In genomic region chr1:106175360-106175759, GRCm38 (mm10) we compare ENCODE assay signal across 13 mouse cellular contexts. TPM values are rescaled to one million over a fixed set of nuclear protein-coding genes. Genes with fewer than 3 reads are reported as not detected.
DNase-seq lines count a peak whose midpoint lies in the region; ATAC-seq and TF ChIP-seq lines count a peak whose summit lies in the region.
"Had no signal": no experiment of that assay in that cellular context is flagged by ENCODE, and none has a peak within 500 bp of the region (broad histone marks: within the 10 kb centered on the region; RNA-seq: fewer than 3 reads in every experiment).

No protein-coding gene starts in this region.

- H3K9ac ChIP-seq in heart, embryonic 14.5 days (ENCODE audit: low read length), result peak overlapping the region; percentile 52; the same call in 1 of the 2 replicates
- peak overlapping the region; percentile 37; the same call in 1 of the 2 replicates for H3K9ac ChIP-seq in forebrain, embryonic 15.5 days (replicated peaks)
- no peak overlapping the region for H3K9ac ChIP-seq in limb, embryonic 14.5 days (ENCODE audit: low read depth, low read length, severe bottlenecking)
- H3K9ac ChIP-seq in liver, postnatal 0 days (replicated peaks), result no peak overlapping the region

- 43% methylated on average over 3 of the region's 3 CpGs for WGBS in heart, embryonic 14.5 days
- WGBS in forebrain, embryonic 15.5 days, result 31% methylated on average over 3 of the region's 3 CpGs
- WGBS in limb, embryonic 14.5 days, result 72% methylated on average over 3 of the region's 3 CpGs
- WGBS in liver, postnatal 0 days (ENCODE audit: insufficient replicate concordance), result 75% methylated on average over 3 of the region's 3 CpGs

- H3K4me3 ChIP-seq in heart, embryonic 14.5 days (ENCODE audit: control insufficient read depth in 1 of 2, insufficient read depth in 1 of 2, low read depth in 1 of 2, low read length in 2 of 2), result peak overlapping the region in 1 of 2 experiments; percentile 96; a peak in 1 of 4 replicates
- H3K4me3 ChIP-seq in cortical plate, adult 2 months (ENCODE audit: insufficient read depth, low read length), result peak overlapping the region; percentile 89
- H3K4me3 ChIP-seq in forebrain, embryonic 15.5 days, result peak overlapping the region; percentile 31
- H3K4me3 ChIP-seq in limb, embryonic 14.5 days (replicated peaks; ENCODE audit: low read length), result no peak overlapping the region; the same call in 1 of the 2 replicates
- H3K4me3 ChIP-seq in liver, postnatal 0 days (ENCODE audit: low read depth, low read length), result no peak overlapping the region

- intact Hi-C loops in heart, postnatal 25 days (cut with DNase I), result loop anchor here (2.0 to 10.0 kb wide), 3 partner anchors 23 to 539 kb away; partner anchors contain the start of gene Bcl2

- H3K4me1 ChIP-seq in heart, embryonic 14.5 days (ENCODE audit: control insufficient read depth in 2 of 2, insufficient read depth in 2 of 2, low read length in 2 of 2), result peaks cover 4 to 34% of the 10 kb centered on the region in 2 experiments; a peak in 3 of 4 replicates
- H3K4me1 ChIP-seq in cortical plate, adult 2 months (ENCODE audit: control insufficient read depth, insufficient read depth, low read length), result peaks cover 1% of the 10 kb centered on the region; the same call in 1 of the 2 replicates
- peaks cover 49% of the 10 kb centered on the region for H3K4me1 ChIP-seq in forebrain, embryonic 15.5 days
- peaks cover 32% of the 10 kb centered on the region for H3K4me1 ChIP-seq in limb, embryonic 14.5 days (ENCODE audit: control insufficient read depth, insufficient read depth, low read length)
- H3K4me1 ChIP-seq in liver, postnatal 0 days (ENCODE audit: insufficient read depth), result peaks cover 15% of the 10 kb centered on the region

- no peak for ATAC-seq in heart, embryonic 14.5 days (ENCODE audit: insufficient number of reproducible peaks, insufficient read depth, low FRiP score, low read depth)
- ATAC-seq in forebrain, embryonic 15.5 days (replicated peaks), result no peak
- no peak for ATAC-seq in limb, embryonic 14.5 days (ENCODE audit: low FRiP score, low read depth)
- no peak for ATAC-seq in liver, postnatal 0 days
- ATAC-seq: CD4-positive, CD25-positive, alpha-beta regulatory T cell, adult 4 months had no signal

- H3K4me2 ChIP-seq in heart, embryonic 14.5 days (ENCODE audit: low read length), result peak overlapping the region; percentile 91
- H3K4me2 ChIP-seq in forebrain, embryonic 15.5 days (replicated peaks), result peak overlapping the region; percentile 61
- 0 out of 2 replicates have a peak overlapping the region, but pooled peaks have one; percentile 17 for H3K4me2 ChIP-seq in limb, embryonic 14.5 days (replicated peaks; ENCODE audit: low read depth, low read length, severe bottlenecking)
- H3K4me2 ChIP-seq in liver, postnatal 0 days (ENCODE audit: low read depth, low read length), result no peak overlapping the region; the same call in 1 of the 2 replicates

- TF ChIP-seq EP300 in liver, postnatal 0 days (IDR thresholded peaks at IDR 0.05; ENCODE audit: low read depth), result no peak

- H3K9me3 ChIP-seq in heart, embryonic 14.5 days (ENCODE audit: control insufficient read depth, low read length), result no peaks in the 10 kb centered on the region
- H3K9me3 ChIP-seq in forebrain, embryonic 15.5 days, result no peaks in the 10 kb centered on the region
- H3K9me3 ChIP-seq in limb, embryonic 14.5 days (ENCODE audit: control insufficient read depth, low read length), result no peaks in the 10 kb centered on the region
- H3K9me3 ChIP-seq in liver, postnatal 0 days (ENCODE audit: low read length), result no peaks in the 10 kb centered on the region

- TF ChIP-seq CTCF in cortical plate, adult 2 months (IDR thresholded peaks at IDR 0.05; ENCODE audit: extremely low read depth, insufficient read depth, low read length), result no peak
- no peak for TF ChIP-seq CTCF in liver, postnatal 0 days (IDR thresholded peaks at IDR 0.05; ENCODE audit: low read depth)

- no peaks in the 10 kb centered on the region for H3K27me3 ChIP-seq in heart, embryonic 14.5 days (ENCODE audit: control insufficient read depth, insufficient read depth, low read length)
- no peaks in the 10 kb centered on the region for H3K27me3 ChIP-seq in forebrain, embryonic 15.5 days
- no peaks in the 10 kb centered on the region for H3K27me3 ChIP-seq in limb, embryonic 14.5 days (ENCODE audit: control insufficient read depth, insufficient read depth, low read length)
- no peaks in the 10 kb centered on the region for H3K27me3 ChIP-seq in liver, postnatal 0 days (ENCODE audit: insufficient read depth, low read length)

- no peak overlapping the region for H3K27ac ChIP-seq in heart, embryonic 14.5 days (replicated peaks in 1 of 2; ENCODE audit: control insufficient read depth in 1 of 2, insufficient read depth in 1 of 2, low read depth in 2 of 2, low read length in 2 of 2)
- no peak overlapping the region for H3K27ac ChIP-seq in cortical plate, adult 2 months (ENCODE audit: insufficient read depth, low read length)
- no peak overlapping the region for H3K27ac ChIP-seq in forebrain, embryonic 15.5 days (replicated peaks)
- no peak overlapping the region for H3K27ac ChIP-seq in limb, embryonic 14.5 days (replicated peaks; ENCODE audit: low read depth, low read length)
- no peak overlapping the region for H3K27ac ChIP-seq in liver, postnatal 0 days (ENCODE audit: low read depth)

- no peak for TF ChIP-seq POLR2A in cortical plate, adult 2 months (IDR thresholded peaks at IDR 0.05; ENCODE audit: extremely low read depth, insufficient read depth, low read length)
- TF ChIP-seq POLR2A in limb, embryonic 14.5 days (IDR thresholded peaks at IDR 0.05; ENCODE audit: borderline replicate concordance, extremely low read depth, insufficient read depth, insufficient read length), result no peak

- no peaks in the 10 kb centered on the region for H3K36me3 ChIP-seq in heart, embryonic 14.5 days (ENCODE audit: control insufficient read depth, insufficient read depth, low read length)
- H3K36me3 ChIP-seq in forebrain, embryonic 15.5 days, result no peaks in the 10 kb centered on the region
- no peaks in the 10 kb centered on the region for H3K36me3 ChIP-seq in limb, embryonic 14.5 days (ENCODE audit: control insufficient read depth, insufficient read depth, low read length)
- no peaks in the 10 kb centered on the region for H3K36me3 ChIP-seq in liver, postnatal 0 days (replicated peaks; ENCODE audit: insufficient read depth, low read length)

- no peak for DNase-seq in heart, postnatal 25 days (ENCODE audit: low spot score)
- no peak for DNase-seq in limb, embryonic 14.5 days (ENCODE audit: low spot score)
- DNase-seq in liver, postnatal 0 days, result no peak
- DNase-seq in layer of hippocampus, postnatal 14 days (ENCODE audit: low spot score in 2 of 2), result no peak
- DNase-seq in urinary bladder, postnatal 14 days (ENCODE audit: low spot score), result no peak
- DNase-seq: cerebellum, postnatal 14 days; gastrocnemius, postnatal 14 days; lung, postnatal 36 days; thymus, adult 18-20 months had no signal

RNA-seq across cellular contexts. Expression of gene Phlpp1, which starts 3.8 kb away (rescaled TPM):
- polyA plus RNA-seq in heart, embryonic 14.5 days (2014; fragmentation: Nextera tagmentation; extraction: Ambion mirVana), result 6.2 and 6.7 TPM in 2 replicates
- total RNA-seq in heart, postnatal 25 days (2021), result 10 to 100 TPM; 15.9 to 19.0 TPM
- 47.1 and 49.8 TPM in 2 replicates for polyA plus RNA-seq in cortical plate, adult 2 months (2012; rRNA removed)
- 8.0 and 8.2 TPM in 2 replicates for polyA plus RNA-seq in forebrain, embryonic 15.5 days (2015; fragmentation: Nextera tagmentation; extraction: Ambion mirVana)
- 9.3 and 10.8 TPM in 2 replicates for polyA plus RNA-seq in limb, embryonic 14.5 days (2012; rRNA removed)
- polyA plus RNA-seq in limb, embryonic 14.5 days (2014; fragmentation: Nextera tagmentation; extraction: Ambion mirVana), result 3.9 and 5.5 TPM in 2 replicates
- 0.73 and 0.86 TPM in 2 replicates for polyA plus RNA-seq in liver, postnatal 0 days (2015; fragmentation: Nextera tagmentation; extraction: Ambion mirVana)
- total RNA-seq in layer of hippocampus, postnatal 14 days (2021), result 10 to 100 TPM; 65.9 to 67.9 TPM

Comparison
In these comparisons a context has a peak if more than half of its experiments do, and no peak if none do; other contexts are left out.
1. H3K4me3 ChIP-seq: peak in cortical plate, adult 2 months (single experiment) and forebrain, embryonic 15.5 days (single experiment); none in limb, embryonic 14.5 days (single experiment) and liver, postnatal 0 days (single experiment).
2. H3K9ac ChIP-seq: peak in heart, embryonic 14.5 days (single experiment) and forebrain, embryonic 15.5 days (single experiment); none in limb, embryonic 14.5 days (single experiment) and liver, postnatal 0 days (single experiment).